Mouse (Mus musculus): ENCODE data around the gene Wnt1. TPM values are rescaled to one million over a fixed set of nuclear protein-coding genes. Genes with fewer than 3 reads are reported as not detected.

Wnt1 gene
- polyA plus RNA-seq, 1 experiment from 2014 or later = not detected

DNA sequence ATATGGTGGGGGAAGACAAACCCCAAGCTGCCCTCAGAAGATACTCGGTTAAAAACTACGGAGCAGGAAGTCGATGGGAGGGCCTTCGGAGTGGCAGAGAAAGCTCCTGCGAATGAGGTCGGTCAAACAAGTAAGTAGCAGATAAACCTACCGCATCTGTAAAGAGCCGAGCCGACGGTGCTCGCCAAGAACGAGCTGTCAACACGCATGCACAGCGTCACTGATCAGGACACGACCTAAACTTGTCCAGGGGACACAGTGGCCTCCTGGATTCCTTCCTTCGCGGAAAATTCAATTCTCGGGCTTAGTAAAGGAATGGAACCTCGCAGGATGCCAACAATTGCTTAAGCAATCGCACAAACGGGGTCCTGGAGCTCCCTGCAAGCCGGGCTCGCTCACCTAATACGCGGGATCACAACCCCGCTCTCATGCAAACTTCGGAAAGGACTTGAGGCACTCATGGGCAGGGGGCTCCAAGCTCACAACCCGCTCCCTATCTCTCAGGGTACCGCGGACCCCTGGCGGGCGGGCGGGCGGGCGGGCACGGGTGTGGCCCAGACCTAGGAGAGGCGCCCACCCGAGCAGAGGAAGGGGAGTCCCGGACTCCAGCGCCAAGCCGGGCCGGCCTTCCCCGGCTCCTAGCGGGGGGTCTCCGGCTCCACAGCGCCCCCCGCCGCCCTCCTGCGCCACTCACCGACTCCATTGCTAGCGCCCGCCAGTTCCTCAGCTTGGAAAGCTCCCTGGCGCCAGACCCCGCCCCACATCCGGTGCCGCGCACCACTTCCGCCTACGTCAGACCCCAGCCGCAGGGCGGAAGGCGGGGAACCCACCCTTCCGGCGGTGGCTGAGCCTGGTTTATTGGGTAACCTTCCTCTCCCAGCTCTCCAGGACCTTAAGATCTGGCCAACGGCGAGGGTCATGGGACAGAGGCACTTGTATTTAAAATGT lies 41.4 kb downstream of the Wnt1 start, which contains the start of gene Prkag1:
TSS of gene Prkag1 (minus strand) at position 786 of the 948 bp plus-strand sequence.
- Histone ChIP-seq H3K27me3 (ENCODE audit: insufficient read depth, low read length) (no peaks in the 10 kb centered on the region), H3K9ac (ENCODE audit: low read depth, low read length) (peak within 1 kb of the TSS; percentile 83), H3K27ac (peak within 1 kb of the TSS; percentile 92), H3K4me3 (replicated peaks; ENCODE audit: low read depth, low read length) (peak within 1 kb of the TSS; percentile 56), H3K36me3 (ENCODE audit: insufficient read depth, low read length) (peaks cover 28% of the 10 kb centered on the region), H3K4me2 (ENCODE audit: low read length) (peak within 1 kb of the TSS; percentile 52), H3K4me1 (replicated peaks; ENCODE audit: insufficient read depth, low read length) (no peaks in the 10 kb centered on the region), H3K9me3 (replicated peaks; ENCODE audit: low read length) (no peaks in the 10 kb centered on the region)
- ATAC-seq (replicated peaks; ENCODE audit: low FRiP score, low read depth) (peak; percentile 92), DNase-seq (ENCODE audit: low spot score) (peak; percentile 99)
- peak; percentile 66 for TF ChIP-seq CTCF (IDR thresholded peaks at IDR 0.05; ENCODE audit: low read depth)
- under 1% methylated on average over 65 of the region's 66 CpGs for WGBS

DNA sequence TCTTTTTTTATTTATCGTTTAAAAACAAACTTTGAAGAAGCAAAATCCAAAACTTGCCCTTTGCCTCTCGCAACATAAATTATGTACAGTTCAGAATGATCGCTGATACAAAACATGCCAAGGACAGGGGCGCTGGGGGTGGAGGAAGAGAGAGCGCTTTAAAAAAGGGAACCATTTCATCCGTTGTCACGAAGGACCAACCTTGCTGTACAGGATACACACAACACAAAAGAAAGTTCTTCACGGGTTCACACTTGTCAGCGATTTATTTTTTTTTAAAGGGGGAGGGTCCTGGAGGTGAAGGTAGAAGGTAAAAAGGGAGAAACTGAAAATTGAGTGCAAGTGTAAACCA lies 42.0 kb downstream of the Wnt1 start:
- DNase-seq (ENCODE audit: low spot score) (no peak), ATAC-seq (replicated peaks; ENCODE audit: low FRiP score, low read depth) (peak; percentile 23; the same call in 1 of the 2 replicates)
- peak overlapping the region; percentile 92 for H3K27ac ChIP-seq
- no peak for TF ChIP-seq CTCF (IDR thresholded peaks at IDR 0.05; ENCODE audit: low read depth)
- H3K4me2 ChIP-seq (ENCODE audit: low read length) = peak overlapping the region; percentile 52
- 8% methylated on average over 9 of the region's 9 CpGs for WGBS
- no peaks in the 10 kb centered on the region for H3K27me3 ChIP-seq (ENCODE audit: insufficient read depth, low read length)
- H3K9ac ChIP-seq (ENCODE audit: low read depth, low read length) = peak overlapping the region; percentile 83; the same call in 1 of the 2 replicates
- H3K9me3 ChIP-seq (replicated peaks; ENCODE audit: low read length) = no peaks in the 10 kb centered on the region
- H3K4me3 ChIP-seq (replicated peaks; ENCODE audit: low read depth, low read length) = peak overlapping the region; percentile 56
- H3K4me1 ChIP-seq (replicated peaks; ENCODE audit: insufficient read depth, low read length) = no peaks in the 10 kb centered on the region
- peaks cover 34% of the 10 kb centered on the region for H3K36me3 ChIP-seq (ENCODE audit: insufficient read depth, low read length)

DNA sequence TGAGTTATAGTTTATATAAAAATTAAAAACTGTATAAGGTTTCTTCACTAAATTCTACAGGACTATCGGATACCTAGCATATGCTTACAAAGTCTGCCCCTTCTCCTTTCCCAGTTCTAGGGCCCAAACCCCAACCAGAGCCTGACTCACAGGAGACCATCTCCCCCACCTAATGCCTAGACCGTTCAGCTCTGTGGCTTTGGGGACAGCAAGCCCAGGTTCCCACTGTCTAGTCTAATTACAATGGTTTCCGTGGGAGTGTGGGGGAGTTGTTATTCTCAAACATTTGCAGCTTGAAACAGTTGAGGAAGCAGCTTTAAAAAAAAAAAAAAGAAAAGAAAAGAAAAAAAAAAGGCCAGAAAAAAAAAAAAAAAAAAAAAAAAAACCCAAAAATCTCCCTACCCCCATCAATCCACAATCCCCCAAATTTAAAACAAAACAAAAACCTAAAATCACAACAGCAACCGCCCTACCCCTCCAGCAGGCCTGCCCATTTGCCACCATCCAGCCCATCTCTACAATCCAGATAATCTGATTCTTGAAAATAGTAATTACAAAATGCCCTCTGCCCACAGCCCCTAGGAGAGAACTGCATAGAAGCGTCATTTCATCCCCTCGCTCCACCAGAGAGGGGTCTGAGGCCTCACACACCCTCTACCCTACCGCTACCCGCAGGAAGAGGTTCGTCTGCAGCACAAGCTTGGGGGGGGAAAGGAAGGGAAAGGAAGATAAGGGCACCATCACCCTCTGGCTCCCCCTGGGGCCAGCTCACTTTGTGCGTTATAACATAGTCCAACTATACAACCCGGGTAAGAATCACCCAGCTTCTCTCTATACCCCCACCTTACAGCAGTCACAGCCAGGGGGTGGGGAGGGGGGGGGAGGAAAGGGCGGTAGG lies 42.8 kb downstream of the Wnt1 start:
- peaks cover 42% of the 10 kb centered on the region for H3K36me3 ChIP-seq (ENCODE audit: insufficient read depth, low read length)
- no peak for ATAC-seq (replicated peaks; ENCODE audit: low FRiP score, low read depth)
- TF ChIP-seq CTCF (IDR thresholded peaks at IDR 0.05; ENCODE audit: low read depth) = peak; percentile 26; the same call in 1 of the 2 replicates
- H3K27ac ChIP-seq = peak overlapping the region; percentile 92
- 48% methylated on average over 12 of the region's 12 CpGs for WGBS
- H3K9ac ChIP-seq (ENCODE audit: low read depth, low read length) = no peak overlapping the region
- no peaks in the 10 kb centered on the region for H3K9me3 ChIP-seq (replicated peaks; ENCODE audit: low read length)
- H3K4me3 ChIP-seq (replicated peaks; ENCODE audit: low read depth, low read length) = no peak overlapping the region
- H3K4me2 ChIP-seq (ENCODE audit: low read length) = peak overlapping the region; percentile 52
- H3K27me3 ChIP-seq (ENCODE audit: insufficient read depth, low read length) = no peaks in the 10 kb centered on the region
- peak; percentile 68 for DNase-seq (ENCODE audit: low spot score)
- H3K4me1 ChIP-seq (replicated peaks; ENCODE audit: insufficient read depth, low read length) = no peaks in the 10 kb centered on the region

DNA sequence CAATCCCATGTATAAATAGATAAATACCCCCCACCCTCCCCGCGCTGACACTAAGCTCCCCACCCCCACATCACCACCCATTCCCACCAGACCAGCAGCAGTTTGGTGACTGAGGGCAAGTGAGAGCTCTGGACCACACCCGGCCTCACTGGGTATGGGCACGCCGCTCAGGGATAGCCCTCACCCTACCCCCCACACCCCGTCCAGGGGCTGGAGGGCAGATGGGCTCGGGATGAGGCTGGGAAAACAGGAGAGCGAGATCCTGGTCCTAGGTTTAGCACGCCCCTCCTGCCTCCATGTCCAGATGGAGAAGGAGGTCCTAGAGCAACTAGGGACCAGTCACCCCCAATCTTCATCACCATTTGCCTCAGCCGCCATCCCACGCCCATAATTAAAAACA lies 43.6 kb downstream of the Wnt1 start:
- peaks cover 50% of the 10 kb centered on the region for H3K36me3 ChIP-seq (ENCODE audit: insufficient read depth, low read length)
- DNase-seq (ENCODE audit: low spot score) = no peak
- H3K27me3 ChIP-seq (ENCODE audit: insufficient read depth, low read length) = no peaks in the 10 kb centered on the region
- no peak overlapping the region for H3K9ac ChIP-seq (ENCODE audit: low read depth, low read length)
- no peaks in the 10 kb centered on the region for H3K4me1 ChIP-seq (replicated peaks; ENCODE audit: insufficient read depth, low read length)
- no peak for TF ChIP-seq CTCF (IDR thresholded peaks at IDR 0.05; ENCODE audit: low read depth)
- no peak overlapping the region for H3K4me3 ChIP-seq (replicated peaks; ENCODE audit: low read depth, low read length)
- H3K27ac ChIP-seq = no peak overlapping the region
- H3K9me3 ChIP-seq (replicated peaks; ENCODE audit: low read length) = no peaks in the 10 kb centered on the region
- ATAC-seq (replicated peaks; ENCODE audit: low FRiP score, low read depth) = no peak
- no peak overlapping the region for H3K4me2 ChIP-seq (ENCODE audit: low read length)
- 75% methylated on average over 11 of the region's 11 CpGs for WGBS

GRCm38 (mm10) chr15:98834059-98834458 lies 44.4 kb downstream of the Wnt1 start:
- no peak for ATAC-seq (replicated peaks; ENCODE audit: low FRiP score, low read depth)
- TF ChIP-seq CTCF (IDR thresholded peaks at IDR 0.05; ENCODE audit: low read depth) = no peak

DNA sequence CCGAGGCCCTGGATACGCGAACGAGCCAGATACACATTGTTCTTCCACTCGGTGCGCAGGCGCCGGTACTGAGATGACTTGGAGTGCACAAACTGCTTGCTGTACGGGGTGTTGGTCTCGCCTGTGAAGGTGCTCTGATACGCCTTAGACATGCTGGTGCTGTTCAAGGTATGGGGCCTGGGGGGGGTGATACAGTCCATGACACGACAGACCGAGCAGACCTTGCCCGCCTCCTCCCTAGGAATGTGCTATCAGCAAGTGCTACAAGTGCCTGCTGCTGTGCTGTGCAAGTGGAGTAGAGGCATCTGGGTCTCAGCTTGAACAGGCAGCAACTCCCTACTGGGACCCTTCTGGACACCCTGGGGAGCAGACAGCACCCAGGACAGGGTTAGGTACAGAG lies 45.6 kb downstream of the Wnt1 start:
- H3K9ac ChIP-seq (ENCODE audit: low read depth, low read length) = no peak overlapping the region
- no peak for DNase-seq (ENCODE audit: low spot score)
- peaks cover 70% of the 10 kb centered on the region for H3K36me3 ChIP-seq (ENCODE audit: insufficient read depth, low read length)
- H3K27me3 ChIP-seq (ENCODE audit: insufficient read depth, low read length) = no peaks in the 10 kb centered on the region
- no peak overlapping the region for H3K27ac ChIP-seq
- no peaks in the 10 kb centered on the region for H3K4me1 ChIP-seq (replicated peaks; ENCODE audit: insufficient read depth, low read length)
- H3K4me2 ChIP-seq (ENCODE audit: low read length) = no peak overlapping the region
- no peak for ATAC-seq (replicated peaks; ENCODE audit: low FRiP score, low read depth)
- WGBS = 93% methylated on average over 14 of the region's 14 CpGs
- TF ChIP-seq CTCF (IDR thresholded peaks at IDR 0.05; ENCODE audit: low read depth) = no peak
- no peak overlapping the region for H3K4me3 ChIP-seq (replicated peaks; ENCODE audit: low read depth, low read length)
- no peaks in the 10 kb centered on the region for H3K9me3 ChIP-seq (replicated peaks; ENCODE audit: low read length)

More at GRCm38 (mm10) chr15:98834059-98834458, 44.4 kb downstream of the Wnt1 start:
- H3K4me2 ChIP-seq (ENCODE audit: low read length) = no peak overlapping the region
- DNase-seq (ENCODE audit: low spot score) = no peak
- no peak overlapping the region for H3K9ac ChIP-seq (ENCODE audit: low read depth, low read length)
- H3K27ac ChIP-seq = no peak overlapping the region
- no peaks in the 10 kb centered on the region for H3K27me3 ChIP-seq (ENCODE audit: insufficient read depth, low read length)
- WGBS = 81% methylated on average over 13 of the region's 13 CpGs
- H3K4me3 ChIP-seq (replicated peaks; ENCODE audit: low read depth, low read length) = no peak overlapping the region
- H3K9me3 ChIP-seq (replicated peaks; ENCODE audit: low read length) = no peaks in the 10 kb centered on the region
- H3K4me1 ChIP-seq (replicated peaks; ENCODE audit: insufficient read depth, low read length) = no peaks in the 10 kb centered on the region
- peaks cover 58% of the 10 kb centered on the region for H3K36me3 ChIP-seq (ENCODE audit: insufficient read depth, low read length)

Data from kidney, postnatal 0 days (tissue).